In the genomic region with DNA sequence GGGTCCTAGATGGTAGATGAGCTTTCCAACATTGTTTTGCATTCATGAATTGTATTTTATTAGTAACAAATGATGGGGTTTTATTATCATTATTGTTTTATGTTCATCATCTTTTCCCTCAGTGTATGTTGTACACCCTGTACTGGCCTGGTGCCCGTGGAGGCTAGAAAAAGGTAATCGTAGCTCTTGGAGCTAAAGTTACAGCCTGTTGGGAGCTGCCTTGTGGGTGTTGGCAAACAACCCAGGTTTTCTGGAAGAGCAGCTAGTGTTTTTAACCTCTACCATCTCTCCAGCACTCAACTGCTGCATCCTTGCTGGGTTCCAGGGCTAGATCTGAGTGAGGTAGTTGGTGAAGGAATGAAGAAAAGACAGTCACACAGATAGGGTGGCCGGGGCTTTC, we compare ENCODE assay signal across 16 mouse cellular contexts. TPM values are rescaled to one million over a fixed set of nuclear protein-coding genes. Genes with fewer than 3 reads are reported as not detected.
DNase-seq lines count a peak whose midpoint lies in the region; ATAC-seq lines count a peak whose summit lies in the region.
"Had no signal": no experiment of that assay in that cellular context is flagged by ENCODE, and none has a peak within 500 bp of the region (broad histone marks: within the 10 kb centered on the region; RNA-seq: fewer than 3 reads in every experiment).

No protein-coding gene starts in this region.

- peak; percentile 67; the same call in 1 of the 2 replicates for ATAC-seq in embryonic facial prominence, embryonic 15.5 days (ENCODE audit: insufficient number of reproducible peaks, low FRiP score, low TSS enrichment, low read depth)
- ATAC-seq in midbrain, embryonic 15.5 days (replicated peaks): no peak
- ATAC-seq: intestine, embryonic 15.5 days had no signal

- peaks cover 17% of the 10 kb centered on the region for H3K36me3 ChIP-seq in embryonic facial prominence, embryonic 15.5 days
- H3K36me3 ChIP-seq in midbrain, embryonic 15.5 days (replicated peaks): peaks cover 9% of the 10 kb centered on the region; the same call in 1 of the 2 replicates

- no peaks in the 10 kb centered on the region for H3K27me3 ChIP-seq in embryonic facial prominence, embryonic 15.5 days
- no peaks in the 10 kb centered on the region for H3K27me3 ChIP-seq in midbrain, embryonic 15.5 days (replicated peaks)
- H3K27me3 ChIP-seq: embryonic facial prominence, embryonic 13.5 days; forebrain, embryonic 12.5 days; hindbrain, embryonic 12.5 days; intestine, embryonic 15.5 days had no signal

- H3K9me3 ChIP-seq in embryonic facial prominence, embryonic 15.5 days (replicated peaks): no peaks in the 10 kb centered on the region
- H3K9me3 ChIP-seq in midbrain, embryonic 15.5 days: no peaks in the 10 kb centered on the region
- H3K9me3 ChIP-seq: embryonic facial prominence, embryonic 13.5 days; forebrain, embryonic 12.5 days; hindbrain, embryonic 12.5 days; intestine, embryonic 15.5 days had no signal

- H3K4me2 ChIP-seq in embryonic facial prominence, embryonic 15.5 days (replicated peaks): no peak overlapping the region
- no peak overlapping the region for H3K4me2 ChIP-seq in midbrain, embryonic 15.5 days
- H3K4me2 ChIP-seq: embryonic facial prominence, embryonic 13.5 days; forebrain, embryonic 12.5 days; hindbrain, embryonic 12.5 days; intestine, embryonic 15.5 days; midbrain, embryonic 11.5 days had no signal

- no peak overlapping the region for H3K4me3 ChIP-seq in embryonic facial prominence, embryonic 15.5 days (replicated peaks)
- H3K4me3 ChIP-seq in midbrain, embryonic 15.5 days: no peak overlapping the region
- H3K4me3 ChIP-seq: embryonic facial prominence, embryonic 13.5 days; forebrain, embryonic 12.5 days; hindbrain, embryonic 12.5 days; intestine, embryonic 15.5 days had no signal

- intact Hi-C loops in heart, postnatal 10 days (cut with DNase I): no loop called here

- WGBS in embryonic facial prominence, embryonic 15.5 days: 59% methylated on average over 3 of the region's 3 CpGs
- 90% methylated on average over 3 of the region's 3 CpGs for WGBS in midbrain, embryonic 15.5 days

- peaks cover 14% of the 10 kb centered on the region; the same call in 1 of the 2 replicates for H3K4me1 ChIP-seq in embryonic facial prominence, embryonic 15.5 days
- H3K4me1 ChIP-seq in midbrain, embryonic 15.5 days: peaks cover 8% of the 10 kb centered on the region
- H3K4me1 ChIP-seq: forebrain, embryonic 12.5 days; hindbrain, embryonic 12.5 days; intestine, embryonic 15.5 days had no signal

- H3K27ac ChIP-seq in embryonic facial prominence, embryonic 15.5 days (replicated peaks): 0 out of 2 replicates have a peak overlapping the region, but pooled peaks have one; percentile 13
- no peak overlapping the region for H3K27ac ChIP-seq in midbrain, embryonic 15.5 days
- H3K27ac ChIP-seq: embryonic facial prominence, embryonic 13.5 days; forebrain, embryonic 12.5 days; hindbrain, embryonic 12.5 days; intestine, embryonic 15.5 days had no signal

- DNase-seq in cerebellum, adult 11 months: peak; percentile 20
- DNase-seq in cerebellum, adult 8-10 months: no peak
- peak; percentile 50 for DNase-seq in cerebellum, adult 11-12 months
- peak; percentile 33 to 51 for DNase-seq in heart, postnatal 10 days
- no peak for DNase-seq in frontal cortex, postnatal 25 days (ENCODE audit: low spot score in 2 of 2)
- no peak for DNase-seq in spleen, postnatal 14 days (ENCODE audit: low spot score in 2 of 2)
- DNase-seq: kidney, postnatal 10 days; right cerebral cortex, postnatal 25 days; thymus, postnatal 4 days had no signal

- H3K9ac ChIP-seq in embryonic facial prominence, embryonic 15.5 days: no peak overlapping the region
- no peak overlapping the region for H3K9ac ChIP-seq in midbrain, embryonic 15.5 days
- H3K9ac ChIP-seq: embryonic facial prominence, embryonic 13.5 days; forebrain, embryonic 12.5 days; hindbrain, embryonic 12.5 days; intestine, embryonic 15.5 days had no signal

RNA-seq across cellular contexts. Expression of gene Gdi2, which starts 9.5 kb away (rescaled TPM):
- polyA plus RNA-seq in embryonic facial prominence, embryonic 15.5 days (2015; fragmentation: Nextera tagmentation; extraction: Ambion mirVana): 398 TPM in 2 replicates
- total RNA-seq in heart, postnatal 10 days (2021): 100 to 1,000 TPM; 298 to 299 TPM
- 386 and 388 TPM in 2 replicates for polyA plus RNA-seq in midbrain, embryonic 15.5 days (2015; fragmentation: Nextera tagmentation; extraction: Ambion mirVana)

Comparison
In these comparisons a context has a peak if more than half of its experiments do, and no peak if none do; other contexts are left out.
1. DNase-seq: peak in cerebellum, adult 11 months (single experiment), cerebellum, adult 11-12 months (single experiment) and heart, postnatal 10 days (2 of 2); none in cerebellum, adult 8-10 months (single experiment), frontal cortex, postnatal 25 days (0 of 2) and spleen, postnatal 14 days (0 of 2).